Mouse (Mus musculus) kidney, adult 11 months (tissue): ENCODE measurements around the gene Gm4131.

ENCODE experiments used
- DNase-seq: peaks from one replicate; pipeline ENCODE4 v3.0.0; 2022

Gene Gm4131

GRCm38 (mm10) chr14:62546746-62547145 lies 20.0 kb downstream of the Gm4131 start:
- DNase-seq = no peak

- DNase-seq = no peak
Measured at GRCm38 (mm10) chr14:62546296-62546695, 20.4 kb downstream of the Gm4131 start.

GRCm38 (mm10) chr14:62541751-62542150 lies 25.0 kb downstream of the Gm4131 start:
- no peak for DNase-seq

DNA sequence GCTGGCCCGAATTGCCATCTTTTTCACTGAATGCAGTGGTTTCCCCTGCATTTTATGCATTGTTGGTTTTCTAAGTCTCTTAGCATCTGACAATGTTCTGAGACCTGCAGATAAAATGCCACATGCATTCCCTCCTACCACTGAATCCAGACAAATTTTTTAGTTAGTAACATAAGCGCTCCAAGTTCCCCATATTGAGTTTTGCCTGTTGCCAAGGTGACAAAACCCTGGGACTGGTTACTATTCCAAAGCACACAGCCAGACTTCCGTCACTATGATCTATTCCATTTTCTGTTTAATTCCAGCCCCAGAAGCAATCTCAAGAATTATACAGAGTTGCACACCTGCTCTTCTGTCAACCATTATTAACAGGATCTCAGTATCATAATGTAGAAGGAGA lies 26.9 kb downstream of the Gm4131 start:
- no peak for DNase-seq

DNA sequence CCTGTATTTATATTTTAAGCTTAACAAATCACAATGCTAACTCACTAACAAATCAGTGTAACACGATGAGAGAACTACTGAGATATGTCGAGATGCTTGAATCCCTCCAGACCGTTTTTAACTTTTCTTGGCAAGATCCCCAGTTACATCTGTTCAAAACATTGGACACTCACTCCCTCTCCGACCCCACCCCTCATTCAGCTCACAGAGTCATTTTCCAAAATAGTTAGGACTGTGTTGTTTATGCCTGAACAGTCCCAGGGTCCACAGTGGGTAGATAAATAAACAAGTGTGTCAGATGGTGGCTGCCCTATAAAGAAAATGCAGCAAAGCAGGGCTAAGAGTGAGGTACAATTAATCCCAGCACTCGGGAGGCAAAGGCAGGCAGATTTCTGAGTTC lies 29.7 kb downstream of the Gm4131 start:
- DNase-seq = no peak

DNA sequence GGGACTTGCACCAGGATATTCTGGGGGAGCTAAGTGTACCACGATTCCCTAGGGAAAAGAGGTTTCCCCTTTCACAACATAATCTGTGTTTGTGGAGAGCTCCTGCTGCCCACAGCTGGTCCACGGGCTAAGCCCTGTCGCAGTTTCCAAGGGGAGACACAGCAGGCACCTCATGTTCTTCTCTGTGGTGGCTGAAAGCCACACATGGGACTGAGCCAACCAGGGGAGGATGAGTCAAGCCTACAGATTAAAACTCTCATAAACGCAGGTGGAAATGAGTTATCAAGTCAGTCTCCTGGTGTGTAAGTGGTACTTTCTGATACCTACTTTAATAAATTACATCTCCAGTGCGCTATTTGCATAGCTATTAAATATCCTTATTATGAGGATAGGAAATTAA lies 30.6 kb downstream of the Gm4131 start:
- DNase-seq = no peak

GRCm38 (mm10) chr14:62530951-62531350 lies 35.8 kb downstream of the Gm4131 start:
- no peak for DNase-seq

DNA sequence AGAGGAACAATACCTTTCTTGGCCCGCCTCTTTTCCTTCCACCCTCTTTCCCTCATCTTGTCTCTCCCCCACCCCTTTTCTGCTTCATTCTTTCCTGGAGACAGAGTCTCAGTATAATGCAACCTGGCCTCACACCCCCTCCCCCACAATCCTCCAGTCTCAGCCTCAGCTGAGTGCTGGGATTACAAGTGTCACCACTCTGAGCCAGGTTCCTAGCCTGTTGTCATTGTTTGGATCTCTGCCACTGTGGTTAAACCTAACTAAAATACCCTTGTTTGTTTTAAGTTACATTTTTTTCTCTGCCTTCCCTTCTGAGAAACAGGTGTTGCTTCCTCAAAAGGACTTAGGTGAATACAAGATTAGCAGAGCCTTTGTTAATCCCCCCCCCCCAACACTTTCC lies 53.9 kb downstream of the Gm4131 start:
- DNase-seq = no peak

DNA sequence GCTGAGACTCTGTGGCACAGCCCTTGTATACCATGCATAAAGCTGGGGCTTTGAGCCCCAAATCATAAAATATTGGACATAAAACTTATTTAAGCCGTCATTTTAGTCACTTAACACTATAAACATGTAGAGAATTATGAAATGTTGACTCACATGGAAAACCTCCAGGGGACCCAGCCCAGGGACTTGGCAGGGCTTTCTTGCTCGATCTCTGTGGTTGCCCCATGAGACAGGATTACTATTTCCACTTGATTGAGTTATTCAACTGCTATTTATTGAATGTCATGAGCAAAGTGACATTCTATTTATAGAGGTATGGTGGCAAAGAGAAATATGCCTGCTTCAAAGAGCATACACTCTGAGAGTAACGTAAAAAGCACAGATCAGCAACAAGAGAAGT lies 57.4 kb downstream of the Gm4131 start:
- no peak for DNase-seq

- no peak for DNase-seq
Measured at GRCm38 (mm10) chr14:62506261-62506660, 60.5 kb downstream of the Gm4131 start.

DNA sequence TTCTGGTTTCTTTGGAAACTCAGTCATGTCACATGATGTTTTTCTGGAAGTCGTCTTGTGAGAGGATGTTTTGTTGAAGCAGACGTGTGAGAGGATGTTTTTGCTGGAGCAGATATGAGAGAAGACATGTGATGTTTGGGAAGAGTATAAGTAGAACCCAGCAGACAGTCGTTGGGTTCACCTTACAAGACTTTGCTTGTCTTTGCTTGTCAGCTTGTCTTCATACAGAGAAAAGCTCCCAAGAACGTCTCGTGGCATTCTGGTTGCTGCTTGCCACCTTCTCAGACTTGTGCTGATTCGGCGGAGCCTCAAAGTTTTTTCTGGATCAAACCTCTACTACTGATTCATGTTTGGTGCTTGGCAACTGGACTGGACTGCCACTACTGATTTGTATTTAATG lies 69.3 kb downstream of the Gm4131 start:
- no peak for DNase-seq

GRCm38 (mm10) chr14:62496501-62496900 lies 70.2 kb downstream of the Gm4131 start:
- no peak for DNase-seq

- DNase-seq = no peak
Measured at GRCm38 (mm10) chr14:62493456-62493855, 73.3 kb downstream of the Gm4131 start.

GRCm38 (mm10) chr14:62492196-62492850 lies 74.4 kb downstream of the Gm4131 start:
- DNase-seq = peak; percentile 68

- no peak for DNase-seq
Measured at GRCm38 (mm10) chr14:62488270-62488669, 78.5 kb downstream of the Gm4131 start.

- no peak for DNase-seq
Measured at GRCm38 (mm10) chr14:62481381-62481780, 85.3 kb downstream of the Gm4131 start.

DNA sequence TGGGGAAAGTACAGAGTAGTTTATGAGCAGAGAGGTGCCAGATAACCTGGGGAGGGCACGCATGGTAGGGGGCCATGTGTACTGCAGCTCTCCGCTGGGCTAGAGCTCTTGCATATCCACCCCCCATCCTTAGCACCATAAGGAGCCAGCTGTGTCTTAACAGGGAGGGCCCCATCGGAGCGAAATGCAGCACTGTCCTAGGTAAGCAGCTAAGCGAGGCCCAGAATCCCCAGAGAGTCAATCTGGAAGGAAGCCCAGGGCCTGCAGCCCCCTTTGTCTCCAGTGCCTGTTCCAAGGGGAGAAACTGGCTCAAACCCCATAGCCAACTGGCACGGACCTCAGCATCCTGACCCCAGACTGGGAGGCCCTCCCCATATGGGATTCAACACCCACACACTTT lies 87.3 kb downstream of the Gm4131 start:
- DNase-seq = no peak

DNA sequence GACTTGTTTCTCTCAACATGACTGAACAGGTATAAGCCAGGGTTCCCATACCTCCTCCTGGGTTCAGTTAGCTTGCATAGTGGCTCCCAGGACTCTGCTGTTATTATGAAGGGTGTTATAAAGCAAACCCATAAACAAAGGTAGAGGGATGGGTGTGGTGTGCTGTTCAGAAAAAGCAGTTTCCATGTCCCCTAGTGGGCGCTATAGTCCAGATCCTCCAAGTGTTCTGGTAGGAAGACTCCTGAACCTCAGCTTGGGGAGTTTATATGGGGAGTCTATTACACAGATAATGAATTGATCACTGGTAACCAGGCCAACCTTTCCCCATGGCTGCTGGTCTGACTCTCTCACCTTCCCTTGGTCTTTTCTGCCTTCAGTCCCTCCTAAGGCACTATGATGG lies 92.2 kb downstream of the Gm4131 start:
- DNase-seq = no peak

DNA sequence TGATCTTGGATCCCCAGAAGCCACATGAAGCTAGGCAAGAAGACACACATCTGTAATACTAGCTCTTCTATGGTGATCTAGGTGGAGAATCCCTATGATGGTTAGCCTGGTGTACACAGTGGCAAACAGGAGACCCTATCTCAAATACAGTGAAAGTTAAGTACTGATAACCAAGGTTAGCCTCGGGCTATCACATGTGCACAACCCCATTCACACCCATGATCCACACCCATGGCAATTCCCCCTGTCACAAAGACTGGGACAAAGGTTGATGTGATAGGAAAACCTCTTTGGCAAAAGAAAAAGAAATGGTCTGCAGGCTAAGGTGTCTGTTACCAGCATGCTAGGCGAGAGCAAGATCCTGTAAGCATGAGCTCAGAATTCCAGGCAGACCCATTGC lies 94.7 kb downstream of the Gm4131 start:
- no peak for DNase-seq

- no peak for DNase-seq
Measured at GRCm38 (mm10) chr14:62468753-62469125, 98.0 kb downstream of the Gm4131 start.

- DNase-seq = no peak
Measured at GRCm38 (mm10) chr14:62468119-62468752, 98.5 kb downstream of the Gm4131 start.

DNA sequence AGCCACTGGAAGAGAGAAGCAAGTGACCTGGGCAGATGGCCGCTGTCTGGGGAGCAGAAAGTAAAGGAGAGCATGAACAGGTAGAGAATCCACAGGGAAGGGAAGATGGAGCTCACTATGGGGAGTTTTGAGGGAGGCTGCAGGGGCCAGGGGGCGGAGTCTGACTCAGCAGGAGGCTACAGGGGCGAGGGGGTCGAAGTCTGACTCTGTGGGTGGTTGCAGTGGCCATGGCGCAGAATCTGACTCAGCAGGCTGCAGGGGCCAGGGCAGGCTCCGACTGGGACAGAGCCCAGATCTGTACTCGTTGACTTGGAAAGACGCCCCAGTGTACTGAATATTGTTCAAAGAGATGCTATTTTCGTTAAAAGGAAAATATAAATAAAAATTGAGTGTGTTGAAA lies 101.8 kb downstream of the Gm4131 start:
- peak; percentile 88 for DNase-seq

DNA sequence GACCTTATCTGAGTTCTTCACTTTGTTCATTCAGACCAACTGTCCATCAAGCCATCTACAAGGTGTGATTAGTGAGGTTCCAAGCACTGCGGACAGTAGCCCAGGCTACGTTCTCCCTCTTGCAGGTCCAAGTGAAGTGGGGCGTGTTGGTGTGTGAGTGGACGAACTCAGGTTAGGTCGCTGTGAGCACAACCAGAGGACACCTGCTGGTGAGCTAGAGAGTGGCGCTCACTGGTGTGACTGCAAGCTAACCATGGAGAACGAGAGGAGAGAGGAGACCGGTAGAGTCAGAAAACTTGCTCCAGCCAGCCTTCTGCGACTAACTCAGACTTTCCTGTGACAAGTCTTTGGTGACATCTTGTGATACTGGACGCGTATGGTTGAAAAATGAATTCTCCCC lies 107.2 kb downstream of the Gm4131 start:
- DNase-seq = no peak

DNA sequence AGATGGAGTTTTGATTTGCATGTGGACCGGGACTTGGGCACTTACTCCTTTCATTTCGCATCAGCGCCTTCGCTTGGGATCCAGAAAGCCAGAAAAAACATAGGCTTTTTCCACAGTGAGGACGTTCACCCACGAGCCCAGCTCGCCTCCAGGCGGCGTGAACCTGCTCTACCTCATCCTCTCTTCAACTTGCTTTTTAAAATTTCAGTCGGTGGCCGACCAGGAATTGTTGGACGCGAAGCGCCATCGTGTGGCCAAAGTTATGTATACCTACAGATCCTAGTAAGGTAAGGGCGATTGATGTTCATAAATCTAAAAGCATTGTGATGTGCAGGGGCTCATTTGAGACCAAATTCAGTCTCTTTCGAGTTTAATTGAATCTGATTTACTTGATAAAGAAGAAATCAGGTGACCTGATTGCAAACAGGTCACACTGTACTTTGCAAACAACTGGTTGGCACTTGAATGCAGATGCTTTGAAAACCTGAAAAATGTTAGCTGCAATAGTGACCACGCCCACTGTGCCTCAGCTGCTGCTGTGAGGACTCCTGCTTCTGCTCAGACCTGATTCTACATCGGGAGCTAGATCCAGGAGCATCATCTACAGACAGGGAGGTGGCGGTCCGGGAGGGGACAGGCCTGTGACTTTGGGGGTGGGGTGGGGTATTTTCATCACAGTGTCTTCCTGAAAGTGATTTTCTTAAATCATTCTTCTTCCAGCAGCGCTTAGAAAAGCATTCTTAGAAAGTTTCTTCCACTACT lies 109.1 kb downstream of the Gm4131 start:
- DNase-seq = peak; percentile 71
